Mouse (Mus musculus) liver, embryonic 12.5 days (tissue): Measurements from ENCODE around the gene Megf6. TPM values are rescaled to one million over a fixed set of nuclear protein-coding genes. Genes with fewer than 3 reads are reported as not detected.

Experiments
- ATAC-seq: fragments of 200-750 bp; cut with Nextera tagmentation; 2 replicates; pipeline ENCODE4 v1.8.0; 2017; ENCODE audit warnings: moderate number of reproducible peaks, mild to moderate bottlenecking, moderate library complexity
- H3K27ac ChIP-seq: fragments of 300-500 bp; sonication (generic); 2 replicates; pipeline ENCODE4 v1.5.1; 2016; ENCODE audit warnings: mild to moderate bottlenecking
- H3K27me3 ChIP-seq: fragments of 300-500 bp; sonication (generic); replicated peaks from 2 replicates; pipeline ENCODE4 v1.6.1; 2016; ENCODE audit warnings: mild to moderate bottlenecking, moderate library complexity
- H3K36me3 ChIP-seq: fragments of 300-500 bp; sonication (generic); 2 replicates; pipeline ENCODE4 v1.6.1; 2016; ENCODE audit warnings: mild to moderate bottlenecking, moderate library complexity
- H3K4me1 ChIP-seq: fragments of 300-500 bp; sonication (generic); 2 replicates; pipeline ENCODE4 v1.6.1; 2016
- H3K4me2 ChIP-seq: fragments of 300-500 bp; sonication (generic); 2 replicates; pipeline ENCODE4 v1.6.1; 2016; ENCODE audit warnings: mild to moderate bottlenecking, moderate library complexity
- H3K4me3 ChIP-seq: fragments of 300-500 bp; sonication (generic); 2 replicates; pipeline ENCODE4 v1.5.1; 2016; ENCODE audit warnings: mild to moderate bottlenecking, moderate library complexity
- H3K9ac ChIP-seq: fragments of 300-500 bp; sonication (generic); 2 replicates; pipeline ENCODE4 v1.6.1; 2016; ENCODE audit warnings: mild to moderate bottlenecking, moderate library complexity
- H3K9me3 ChIP-seq: fragments of 300-500 bp; sonication (generic); replicated peaks from 2 replicates; pipeline ENCODE4 v1.6.1; 2016; ENCODE audit warnings: mild to moderate bottlenecking, moderate library complexity
- WGBS: fragments of 180-500 bp; shearing (Covaris S2); methylation state at CpG from one replicate; pipeline ENCODE4 v1.1.7; 2016; ENCODE audit not compliant: insufficient replicate concordance; 5-methylcytosine and 5-hydroxymethylcytosine counted together
- polyA plus RNA-seq: library from polyadenylated mRNA; unstranded; fragments of >200 nt; fragmentation: Nextera tagmentation; extraction: Ambion mirVana; gene quantifications from 2 replicates; pipeline ENCODE4 v1.2.1, GENCODE M21; 2016

The Megf6 gene
- polyA plus RNA-seq, 1 experiment from 2014 or later, result 3.8 TPM

- H3K36me3 ChIP-seq, result no peaks in the 10 kb centered on the region
- H3K4me2 ChIP-seq, result no peak overlapping the region
- ATAC-seq, result no peak
- no peak overlapping the region for H3K9ac ChIP-seq
- H3K27me3 ChIP-seq, result 0 out of 2 replicates have a peak, but pooled peaks cover 4% of the 10 kb centered on the region
- no peak overlapping the region for H3K27ac ChIP-seq
- WGBS, result 49% methylated on average over 10 of the region's 10 CpGs
- H3K9me3 ChIP-seq, result no peaks in the 10 kb centered on the region
- no peak overlapping the region for H3K4me3 ChIP-seq
- no peaks in the 10 kb centered on the region for H3K4me1 ChIP-seq
These were observed 99.0 kb downstream of the Megf6 start for GRCm38 (mm10) chr4:154269520-154269919.

- H3K27ac ChIP-seq, result no peak overlapping the region
- H3K27me3 ChIP-seq, result 0 out of 2 replicates have a peak, but pooled peaks cover 3% of the 10 kb centered on the region
- H3K9me3 ChIP-seq, result no peaks in the 10 kb centered on the region
- no peak overlapping the region for H3K9ac ChIP-seq
- H3K4me1 ChIP-seq, result no peaks in the 10 kb centered on the region
- no peak for ATAC-seq
- H3K4me3 ChIP-seq, result no peak overlapping the region
- no peaks in the 10 kb centered on the region for H3K36me3 ChIP-seq
- H3K4me2 ChIP-seq, result no peak overlapping the region
- WGBS, result 55% methylated on average over 3 of the region's 3 CpGs
These were observed 102.5 kb downstream of the Megf6 start for GRCm38 (mm10) chr4:154273000-154273399.

GRCm38 (mm10) chr4:154279481-154279880 is 109.0 kb downstream of the Megf6 start:
- WGBS, result 51% methylated on average over 9 of the region's 9 CpGs
- Histone ChIP-seq H3K27me3 (no peaks in the 10 kb centered on the region), H3K27ac (no peak overlapping the region), H3K4me2 (no peak overlapping the region), H3K4me3 (no peak overlapping the region), H3K9me3 (no peaks in the 10 kb centered on the region), H3K9ac (no peak overlapping the region), H3K4me1 (no peaks in the 10 kb centered on the region), H3K36me3 (no peaks in the 10 kb centered on the region)
- ATAC-seq, result no peak

- H3K4me2 ChIP-seq, result no peak overlapping the region
These were observed 113.1 kb downstream of the Megf6 start for GRCm38 (mm10) chr4:154283671-154284070.

GRCm38 (mm10) chr4:154293735-154294201 is 123.2 kb downstream of the Megf6 start:
- Histone ChIP-seq H3K9me3 (no peaks in the 10 kb centered on the region), H3K4me1 (0 out of 2 replicates have a peak, but pooled peaks cover 8% of the 10 kb centered on the region), H3K27ac (peak overlapping the region; percentile 62), H3K9ac (no peak overlapping the region), H3K27me3 (peaks cover 23% of the 10 kb centered on the region), H3K4me3 (no peak overlapping the region), H3K4me2 (no peak overlapping the region), H3K36me3 (no peaks in the 10 kb centered on the region)
- WGBS, result 45% methylated on average over 4 of the region's 4 CpGs
- ATAC-seq, result peak; percentile 33

More at GRCm38 (mm10) chr4:154283671-154284070, 113.1 kb downstream of the Megf6 start:
- no peaks in the 10 kb centered on the region for H3K9me3 ChIP-seq
- no peaks in the 10 kb centered on the region for H3K27me3 ChIP-seq
- H3K27ac ChIP-seq, result no peak overlapping the region
- no peak for ATAC-seq
- no peak overlapping the region for H3K4me3 ChIP-seq
- H3K36me3 ChIP-seq, result no peaks in the 10 kb centered on the region
- WGBS, result 49% methylated on average over 7 of the region's 7 CpGs
- H3K4me1 ChIP-seq, result no peaks in the 10 kb centered on the region
- no peak overlapping the region for H3K9ac ChIP-seq

- WGBS, result 46% methylated on average over 8 of the region's 8 CpGs
- Histone ChIP-seq H3K36me3 (no peaks in the 10 kb centered on the region), H3K27me3 (peaks cover 28% of the 10 kb centered on the region), H3K4me2 (no peak overlapping the region), H3K9ac (no peak overlapping the region), H3K9me3 (no peaks in the 10 kb centered on the region), H3K4me3 (no peak overlapping the region), H3K27ac (peak overlapping the region; percentile 62), H3K4me1 (0 out of 2 replicates have a peak, but pooled peaks cover 9% of the 10 kb centered on the region)
- ATAC-seq, result peak; percentile 65
These were observed 123.8 kb downstream of the Megf6 start for GRCm38 (mm10) chr4:154294262-154294731.

- WGBS, result 23% methylated on average over 9 of the region's 9 CpGs
- Histone ChIP-seq H3K4me1 (0 out of 2 replicates have a peak, but pooled peaks cover 12% of the 10 kb centered on the region), H3K9ac (no peak overlapping the region), H3K9me3 (no peaks in the 10 kb centered on the region), H3K27ac (no peak overlapping the region), H3K27me3 (peaks cover 56% of the 10 kb centered on the region), H3K36me3 (no peaks in the 10 kb centered on the region), H3K4me3 (no peak overlapping the region), H3K4me2 (peak overlapping the region; percentile 1; the same call in 1 of the 2 replicates)
- no peak for ATAC-seq
These were observed 127.2 kb downstream of the Megf6 start for GRCm38 (mm10) chr4:154297761-154298160.

GRCm38 (mm10) chr4:154299541-154300271 is 129.2 kb downstream of the Megf6 start:
- peak; percentile 20; the same call in 1 of the 2 replicates for ATAC-seq
- Histone ChIP-seq H3K9ac (peak overlapping the region; percentile 39; the same call in 1 of the 2 replicates), H3K4me3 (peak overlapping the region; percentile 54), H3K27me3 (peaks cover 56% of the 10 kb centered on the region), H3K9me3 (no peaks in the 10 kb centered on the region), H3K36me3 (no peaks in the 10 kb centered on the region), H3K27ac (no peak overlapping the region), H3K4me1 (0 out of 2 replicates have a peak, but pooled peaks cover 5% of the 10 kb centered on the region), H3K4me2 (peak overlapping the region; percentile 67)
- WGBS, result 2% methylated on average over 25 of the region's 66 CpGs

- Histone ChIP-seq H3K9ac (no peak within 1 kb of the TSS), H3K27me3 (peaks cover 53% of the 10 kb centered on the region), H3K4me3 (no peak within 1 kb of the TSS), H3K36me3 (no peaks in the 10 kb centered on the region), H3K9me3 (no peaks in the 10 kb centered on the region), H3K4me2 (peak within 1 kb of the TSS; percentile 18; the same call in 1 of the 2 replicates), H3K27ac (no peak within 1 kb of the TSS), H3K4me1 (0 out of 2 replicates have a peak, but pooled peaks cover 5% of the 10 kb centered on the region)
- peak; percentile 53; the same call in 1 of the 2 replicates for ATAC-seq
- WGBS, result 20% methylated on average over 7 of the region's 7 CpGs
These were observed 130.9 kb downstream of the Megf6 start, which contains the start of gene Arhgef16 for GRCm38 (mm10) chr4:154301466-154301881. Arhgef16 (minus strand) TSS chr4:154301676.

- no peak overlapping the region for H3K9ac ChIP-seq
These were observed 138.6 kb downstream of the Megf6 start for GRCm38 (mm10) chr4:154309131-154309530.

GRCm38 (mm10) chr4:154310576-154311262 is 140.2 kb downstream of the Megf6 start:
- Histone ChIP-seq H3K4me2 (no peak overlapping the region), H3K27me3 (no peaks in the 10 kb centered on the region), H3K9me3 (no peaks in the 10 kb centered on the region), H3K36me3 (no peaks in the 10 kb centered on the region), H3K4me1 (no peaks in the 10 kb centered on the region), H3K4me3 (no peak overlapping the region), H3K9ac (no peak overlapping the region), H3K27ac (no peak overlapping the region)
- WGBS, result 54% methylated on average over 9 of the region's 9 CpGs
- ATAC-seq, result no peak

More at GRCm38 (mm10) chr4:154309131-154309530, 138.6 kb downstream of the Megf6 start:
- no peaks in the 10 kb centered on the region for H3K4me1 ChIP-seq
- no peak overlapping the region for H3K4me3 ChIP-seq
- ATAC-seq, result no peak
- no peak overlapping the region for H3K4me2 ChIP-seq
- no peaks in the 10 kb centered on the region for H3K9me3 ChIP-seq
- no peak overlapping the region for H3K27ac ChIP-seq
- H3K36me3 ChIP-seq, result no peaks in the 10 kb centered on the region
- WGBS, result 46% methylated on average over 2 of the region's 2 CpGs
- H3K27me3 ChIP-seq, result no peaks in the 10 kb centered on the region
